Mouse (Mus musculus): ENCODE measurements at regions not wholly inside any gene's neighbourhood (a gene's known extent, or its start where the extent isn't known, plus 50 kb on each side); places are given as distances from the start of the nearest gene placed in this dataset. TPM values are rescaled to one million over a fixed set of nuclear protein-coding genes. Genes with fewer than 3 reads are reported as not detected.
A peak's percentile ranks its signal among the peaks of the same experiment; 100 is the strongest.

GRCm38 (mm10) chr4:87332968-87333367 is 102.7 kb upstream of the Slc24a2 start:
- Histone ChIP-seq H3K4me1 (ENCODE audit: control insufficient read depth, insufficient read depth, low read length) (no peaks in the 10 kb centered on the region), H3K9ac (ENCODE audit: low read length) (no peak overlapping the region), H3K27me3 (replicated peaks; ENCODE audit: control insufficient read depth, insufficient read depth, low read length) (no peaks in the 10 kb centered on the region), H3K4me2 (ENCODE audit: low read length) (no peak overlapping the region), H3K9me3 (replicated peaks; ENCODE audit: control insufficient read depth, low read length) (no peaks in the 10 kb centered on the region), H3K4me3 (ENCODE audit: low read depth, low read length) (no peak overlapping the region), H3K27ac (ENCODE audit: low read depth, low read length) (no peak overlapping the region), H3K36me3 (ENCODE audit: control insufficient read depth, insufficient read depth, low read length) (no peaks in the 10 kb centered on the region)
- 84% methylated on average over 2 of the region's 2 CpGs for WGBS
- ATAC-seq (no peak), DNase-seq (ENCODE audit: low spot score) (no peak)

GRCm38 (mm10) chr4:87329136-87329535 is 98.9 kb upstream of the Slc24a2 start:
- Histone ChIP-seq H3K4me3 (ENCODE audit: low read depth, low read length) (no peak overlapping the region), H3K27me3 (replicated peaks; ENCODE audit: control insufficient read depth, insufficient read depth, low read length) (no peaks in the 10 kb centered on the region), H3K9ac (ENCODE audit: low read length) (no peak overlapping the region), H3K4me2 (ENCODE audit: low read length) (no peak overlapping the region), H3K27ac (ENCODE audit: low read depth, low read length) (no peak overlapping the region), H3K36me3 (ENCODE audit: control insufficient read depth, insufficient read depth, low read length) (no peaks in the 10 kb centered on the region), H3K4me1 (ENCODE audit: control insufficient read depth, insufficient read depth, low read length) (no peaks in the 10 kb centered on the region), H3K9me3 (replicated peaks; ENCODE audit: control insufficient read depth, low read length) (no peaks in the 10 kb centered on the region)
- ATAC-seq (no peak), DNase-seq (ENCODE audit: low spot score) (no peak)
- WGBS = 49% methylated on average over 6 of the region's 6 CpGs

GRCm38 (mm10) chr4:87321726-87322349 is 91.6 kb upstream of the Slc24a2 start:
- Histone ChIP-seq H3K9ac (ENCODE audit: low read length) (no peak overlapping the region), H3K27me3 (replicated peaks; ENCODE audit: control insufficient read depth, insufficient read depth, low read length) (no peaks in the 10 kb centered on the region), H3K27ac (ENCODE audit: low read depth, low read length) (no peak overlapping the region), H3K4me2 (ENCODE audit: low read length) (no peak overlapping the region), H3K4me3 (ENCODE audit: low read depth, low read length) (no peak overlapping the region), H3K9me3 (replicated peaks; ENCODE audit: control insufficient read depth, low read length) (no peaks in the 10 kb centered on the region), H3K4me1 (ENCODE audit: control insufficient read depth, insufficient read depth, low read length) (no peaks in the 10 kb centered on the region), H3K36me3 (ENCODE audit: control insufficient read depth, insufficient read depth, low read length) (no peaks in the 10 kb centered on the region)
- 79% methylated on average over 2 of the region's 2 CpGs for WGBS
- ATAC-seq = no peak
- no peak for DNase-seq (ENCODE audit: low spot score)

GRCm38 (mm10) chr4:87298129-87298528 is 67.9 kb upstream of the Slc24a2 start:
- Histone ChIP-seq H3K4me1 (ENCODE audit: control insufficient read depth, insufficient read depth, low read length) (no peaks in the 10 kb centered on the region), H3K4me3 (ENCODE audit: low read depth, low read length) (no peak overlapping the region), H3K27me3 (replicated peaks; ENCODE audit: control insufficient read depth, insufficient read depth, low read length) (no peaks in the 10 kb centered on the region), H3K36me3 (ENCODE audit: control insufficient read depth, insufficient read depth, low read length) (no peaks in the 10 kb centered on the region), H3K9ac (ENCODE audit: low read length) (no peak overlapping the region), H3K9me3 (replicated peaks; ENCODE audit: control insufficient read depth, low read length) (no peaks in the 10 kb centered on the region), H3K27ac (ENCODE audit: low read depth, low read length) (no peak overlapping the region), H3K4me2 (ENCODE audit: low read length) (no peak overlapping the region)
- 66% methylated on average over 5 of the region's 5 CpGs for WGBS
- ATAC-seq = no peak
- DNase-seq (ENCODE audit: low spot score) = peak; percentile 8

GRCm38 (mm10) chr4:87294538-87294937 is 64.3 kb upstream of the Slc24a2 start:
- no peak for DNase-seq (ENCODE audit: low spot score)
- ATAC-seq = no peak
- Histone ChIP-seq H3K27ac (ENCODE audit: low read depth, low read length) (no peak overlapping the region), H3K36me3 (ENCODE audit: control insufficient read depth, insufficient read depth, low read length) (no peaks in the 10 kb centered on the region), H3K4me1 (ENCODE audit: control insufficient read depth, insufficient read depth, low read length) (no peaks in the 10 kb centered on the region), H3K9ac (ENCODE audit: low read length) (no peak overlapping the region), H3K27me3 (replicated peaks; ENCODE audit: control insufficient read depth, insufficient read depth, low read length) (no peaks in the 10 kb centered on the region), H3K9me3 (replicated peaks; ENCODE audit: control insufficient read depth, low read length) (no peaks in the 10 kb centered on the region), H3K4me2 (ENCODE audit: low read length) (no peak overlapping the region), H3K4me3 (ENCODE audit: low read depth, low read length) (no peak overlapping the region)

Small RNA genes in the stretch of these regions (microRNA-seq; reads per million reads assigned to microRNA genes)
- not detected for gene Gm23154

Data from forebrain, embryonic 14.5 days (tissue).